Mouse (Mus musculus) layer of hippocampus, adult 9-11 months (tissue): ENCODE measurements around the gene Gm49369.
"Not testable (repeated sequence)": the region's sequence is repeated elsewhere in the genome, so short reads cannot be mapped to it uniquely, and the experiment has no call there.

Source experiments
- DNase-seq: peaks from one replicate; pipeline ENCODE4 v3.0.0; 2022

The Gm49369 gene

GRCm38 (mm10) chr7:142382567-142382966 is at the start of gene Gm49369:
Gm49369 (minus strand) TSS chr7:142382667.
- no peak for DNase-seq

GRCm38 (mm10) chr7:142431106-142431505 is 48.6 kb upstream of the Gm49369 start:
- DNase-seq = no peak

- no peak for DNase-seq
Measured at GRCm38 (mm10) chr7:142430160-142430678, 47.8 kb upstream of the Gm49369 start.

GRCm38 (mm10) chr7:142428213-142428612 is 45.7 kb upstream of the Gm49369 start:
- DNase-seq = no peak

- no peak for DNase-seq
Measured at GRCm38 (mm10) chr7:142425641-142426213, 43.3 kb upstream of the Gm49369 start.

- no peak for DNase-seq
Measured at GRCm38 (mm10) chr7:142421826-142422225, 39.4 kb upstream of the Gm49369 start.

GRCm38 (mm10) chr7:142419887-142420286 is 37.4 kb upstream of the Gm49369 start:
- no peak for DNase-seq

- no peak for DNase-seq
Measured at GRCm38 (mm10) chr7:142418679-142419078, 36.2 kb upstream of the Gm49369 start.

- DNase-seq = no peak
Measured at GRCm38 (mm10) chr7:142418027-142418426, 35.6 kb upstream of the Gm49369 start.

GRCm38 (mm10) chr7:142416225-142416624 is 33.8 kb upstream of the Gm49369 start:
- DNase-seq = no peak

- DNase-seq = no peak
Measured at GRCm38 (mm10) chr7:142415314-142415713, 32.8 kb upstream of the Gm49369 start.

GRCm38 (mm10) chr7:142413285-142413684 is 30.8 kb upstream of the Gm49369 start:
- no peak for DNase-seq

GRCm38 (mm10) chr7:142409603-142410002 is 27.1 kb upstream of the Gm49369 start:
- no peak for DNase-seq

GRCm38 (mm10) chr7:142408686-142409085 is 26.2 kb upstream of the Gm49369 start:
- no peak for DNase-seq

GRCm38 (mm10) chr7:142407935-142408334 is 25.5 kb upstream of the Gm49369 start:
- DNase-seq = no peak

- DNase-seq = not testable (repeated sequence)
Measured at GRCm38 (mm10) chr7:142405134-142405533, 22.7 kb upstream of the Gm49369 start.

- peak; percentile 87 for DNase-seq
Measured at GRCm38 (mm10) chr7:142403591-142403990, 21.1 kb upstream of the Gm49369 start.

- DNase-seq = no peak
Measured at GRCm38 (mm10) chr7:142400750-142401142, 18.3 kb upstream of the Gm49369 start.

GRCm38 (mm10) chr7:142400112-142400749 is 17.8 kb upstream of the Gm49369 start:
- DNase-seq = peak; percentile 80

- peak; percentile 76 for DNase-seq
Measured at GRCm38 (mm10) chr7:142399250-142399649, 16.8 kb upstream of the Gm49369 start.

- DNase-seq = peak; percentile 88
Measured at GRCm38 (mm10) chr7:142398052-142398451, 15.6 kb upstream of the Gm49369 start.

- no peak for DNase-seq
Measured at GRCm38 (mm10) chr7:142396611-142397010, 14.1 kb upstream of the Gm49369 start.

- no peak for DNase-seq
Measured at GRCm38 (mm10) chr7:142395472-142395871, 13.0 kb upstream of the Gm49369 start.
